Mouse (Mus musculus): ENCODE results near the gene Pou2f1. TPM values are rescaled to one million over a fixed set of nuclear protein-coding genes. Genes with fewer than 3 reads are reported as not detected.
A peak's percentile ranks its signal among the peaks of the same experiment; 100 is the strongest.
"Not testable (repeated sequence)": the region's sequence is repeated elsewhere in the genome, so short reads cannot be mapped to it uniquely, and the experiment has no call there.

Pou2f1 gene
- polyA plus RNA-seq, 1 experiment, result 10.8 TPM

DNA sequence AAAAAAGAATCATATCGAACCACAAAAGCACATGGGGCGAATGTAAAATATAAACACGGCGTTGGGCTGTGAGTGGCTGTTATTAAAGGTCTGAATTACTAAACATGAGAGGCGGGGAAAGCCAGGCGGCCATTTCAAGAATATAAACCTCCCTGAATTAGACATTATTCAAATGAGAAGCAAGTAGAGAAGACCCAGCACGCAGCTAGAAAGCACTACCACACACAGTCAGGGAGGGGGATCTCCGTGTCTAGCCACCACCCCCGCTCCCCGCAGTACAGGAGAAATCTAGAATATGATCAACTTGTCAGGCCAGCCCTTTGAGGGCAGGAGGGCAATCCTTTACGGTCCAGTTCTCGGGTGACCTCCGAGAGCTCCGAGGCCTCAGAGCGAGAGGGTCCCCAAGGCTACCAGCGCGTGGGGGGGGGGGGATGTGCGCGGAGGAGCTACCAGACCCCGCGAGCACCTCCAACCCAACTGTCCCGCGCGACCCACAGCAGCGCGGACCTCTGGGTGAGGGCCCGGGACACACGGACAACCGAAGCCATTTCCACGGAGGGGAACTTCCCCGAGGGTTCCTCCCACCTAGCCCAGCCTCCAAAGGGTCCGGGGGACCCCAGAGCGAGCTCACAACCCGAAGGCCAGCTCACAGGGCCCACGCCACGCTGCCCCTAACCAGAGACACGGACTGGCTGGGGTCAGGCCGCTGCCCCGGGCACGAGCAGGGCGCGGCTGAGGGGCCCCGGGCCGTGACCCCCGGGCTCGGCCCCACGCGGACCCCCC, 1.2 kb downstream of the Pou2f1 start:
- Histone ChIP-seq H3K36me3 (ENCODE audit: control insufficient read depth, insufficient read depth, low read length) (no peaks in the 10 kb centered on the region), H3K27me3 (replicated peaks; ENCODE audit: control insufficient read depth, insufficient read depth, low read length) (no peaks in the 10 kb centered on the region), H3K4me1 (ENCODE audit: control insufficient read depth, insufficient read depth, low read length) (peaks cover 7% of the 10 kb centered on the region), H3K27ac (ENCODE audit: insufficient read depth, low read depth, low read length) (peak overlapping the region; percentile 95), H3K4me3 (ENCODE audit: insufficient read depth, low read depth, low read length) (peak overlapping the region; percentile 96)
- TF ChIP-seq POLR2A (IDR thresholded peaks at IDR 0.05; ENCODE audit: low read depth, low read length) (no peak), CTCF (conservative IDR thresholded peaks at IDR 0.05; ENCODE audit: insufficient read depth, insufficient read length, low read depth, low read length) (no peak)
- WGBS, result 4% methylated on average over 44 of the region's 48 CpGs
- DNase-seq, result peak; percentile 86

DNA sequence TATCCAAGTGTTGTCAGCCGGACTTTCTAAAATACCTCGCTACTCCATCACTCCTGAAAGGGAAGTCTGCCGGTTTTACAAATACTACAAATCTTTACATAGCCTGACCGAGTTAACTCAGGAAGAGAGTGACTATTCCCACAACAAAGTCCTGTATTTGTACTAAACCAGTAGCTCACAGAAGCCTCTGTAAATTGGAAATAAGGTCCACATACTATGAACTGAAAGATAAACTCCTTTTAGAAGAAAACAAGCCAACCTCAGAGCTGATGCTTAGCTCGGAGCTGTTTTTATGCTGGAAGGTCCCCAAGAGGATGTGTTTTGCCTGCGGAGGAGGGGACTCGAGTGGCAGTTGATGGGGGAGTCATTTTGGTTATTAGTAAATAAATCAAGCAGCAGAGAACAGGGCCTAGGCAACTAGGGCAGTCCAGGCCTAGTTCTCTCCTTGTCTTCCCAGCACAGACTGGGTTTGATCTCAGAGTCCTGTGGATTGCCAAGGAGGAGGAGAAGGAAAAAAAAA, 1.8 kb downstream of the Pou2f1 start:
- WGBS, result 15% methylated on average over 7 of the region's 7 CpGs
- no peak for DNase-seq
- no peak overlapping the region for H3K4me3 ChIP-seq (ENCODE audit: insufficient read depth, low read depth, low read length)
- H3K4me1 ChIP-seq (ENCODE audit: control insufficient read depth, insufficient read depth, low read length), result peaks cover 12% of the 10 kb centered on the region
- peak overlapping the region; percentile 95 for H3K27ac ChIP-seq (ENCODE audit: insufficient read depth, low read depth, low read length)
- no peaks in the 10 kb centered on the region for H3K36me3 ChIP-seq (ENCODE audit: control insufficient read depth, insufficient read depth, low read length)
- no peaks in the 10 kb centered on the region for H3K27me3 ChIP-seq (replicated peaks; ENCODE audit: control insufficient read depth, insufficient read depth, low read length)
- no peak for TF ChIP-seq POLR2A (IDR thresholded peaks at IDR 0.05; ENCODE audit: low read depth, low read length)
- TF ChIP-seq CTCF (conservative IDR thresholded peaks at IDR 0.05; ENCODE audit: insufficient read depth, insufficient read length, low read depth, low read length), result no peak

DNA sequence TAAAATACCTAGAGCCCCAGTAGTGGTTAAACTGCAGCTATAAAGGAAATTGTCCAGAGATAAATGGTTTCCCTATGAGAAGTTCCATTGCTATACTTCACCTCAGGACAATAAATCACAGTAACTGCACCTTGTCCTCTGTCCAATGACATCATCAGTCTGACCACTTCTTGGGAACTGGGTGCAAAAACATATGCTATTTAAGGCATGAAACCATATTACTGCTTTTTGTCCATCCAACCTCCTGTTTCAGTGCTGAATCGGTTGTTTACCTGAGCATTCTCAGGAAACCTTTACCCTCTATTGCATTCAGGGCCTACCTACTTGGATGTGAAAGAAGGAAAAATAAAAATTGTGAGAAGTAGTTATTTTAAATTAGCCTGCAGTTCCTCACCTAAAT, 2.8 kb downstream of the Pou2f1 start:
- Histone ChIP-seq H3K27me3 (replicated peaks; ENCODE audit: control insufficient read depth, insufficient read depth, low read length) (no peaks in the 10 kb centered on the region), H3K36me3 (ENCODE audit: control insufficient read depth, insufficient read depth, low read length) (no peaks in the 10 kb centered on the region), H3K27ac (ENCODE audit: insufficient read depth, low read depth, low read length) (no peak overlapping the region), H3K4me1 (ENCODE audit: control insufficient read depth, insufficient read depth, low read length) (peaks cover 12% of the 10 kb centered on the region), H3K4me3 (ENCODE audit: insufficient read depth, low read depth, low read length) (no peak overlapping the region)
- no peak for TF ChIP-seq CTCF (conservative IDR thresholded peaks at IDR 0.05; ENCODE audit: insufficient read depth, insufficient read length, low read depth, low read length)
- no peak for TF ChIP-seq POLR2A (IDR thresholded peaks at IDR 0.05; ENCODE audit: low read depth, low read length)
- WGBS, result 52% methylated on average over 1 of the region's 1 CpGs
- DNase-seq, result peak; percentile 17

DNA sequence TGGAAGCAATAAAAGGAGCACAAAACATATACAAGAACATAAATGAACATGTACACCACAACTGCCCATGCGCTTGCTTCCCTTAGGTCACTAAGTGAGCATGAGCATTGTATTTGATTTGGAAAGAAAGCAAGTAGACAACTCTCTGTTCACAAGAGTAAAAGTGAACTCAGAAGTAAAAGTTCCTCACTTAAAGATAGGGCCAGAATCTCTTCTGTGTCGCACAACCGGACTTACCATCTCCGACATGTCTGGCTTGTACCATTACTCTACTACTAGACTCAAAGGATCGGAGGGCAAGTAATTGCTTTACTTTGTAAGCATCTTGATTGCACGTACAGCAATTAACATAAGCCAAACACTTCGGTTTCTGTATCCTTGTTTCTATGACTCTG, 6.8 kb downstream of the Pou2f1 start:
- DNase-seq, result no peak
- Histone ChIP-seq H3K36me3 (ENCODE audit: control insufficient read depth, insufficient read depth, low read length) (no peaks in the 10 kb centered on the region), H3K27ac (ENCODE audit: insufficient read depth, low read depth, low read length) (no peak overlapping the region), H3K27me3 (replicated peaks; ENCODE audit: control insufficient read depth, insufficient read depth, low read length) (no peaks in the 10 kb centered on the region), H3K4me3 (ENCODE audit: insufficient read depth, low read depth, low read length) (no peak overlapping the region), H3K4me1 (ENCODE audit: control insufficient read depth, insufficient read depth, low read length) (peaks cover 12% of the 10 kb centered on the region)
- 93% methylated on average over 7 of the region's 7 CpGs for WGBS
- TF ChIP-seq POLR2A (IDR thresholded peaks at IDR 0.05; ENCODE audit: low read depth, low read length), result no peak
- TF ChIP-seq CTCF (conservative IDR thresholded peaks at IDR 0.05; ENCODE audit: insufficient read depth, insufficient read length, low read depth, low read length), result no peak

DNA sequence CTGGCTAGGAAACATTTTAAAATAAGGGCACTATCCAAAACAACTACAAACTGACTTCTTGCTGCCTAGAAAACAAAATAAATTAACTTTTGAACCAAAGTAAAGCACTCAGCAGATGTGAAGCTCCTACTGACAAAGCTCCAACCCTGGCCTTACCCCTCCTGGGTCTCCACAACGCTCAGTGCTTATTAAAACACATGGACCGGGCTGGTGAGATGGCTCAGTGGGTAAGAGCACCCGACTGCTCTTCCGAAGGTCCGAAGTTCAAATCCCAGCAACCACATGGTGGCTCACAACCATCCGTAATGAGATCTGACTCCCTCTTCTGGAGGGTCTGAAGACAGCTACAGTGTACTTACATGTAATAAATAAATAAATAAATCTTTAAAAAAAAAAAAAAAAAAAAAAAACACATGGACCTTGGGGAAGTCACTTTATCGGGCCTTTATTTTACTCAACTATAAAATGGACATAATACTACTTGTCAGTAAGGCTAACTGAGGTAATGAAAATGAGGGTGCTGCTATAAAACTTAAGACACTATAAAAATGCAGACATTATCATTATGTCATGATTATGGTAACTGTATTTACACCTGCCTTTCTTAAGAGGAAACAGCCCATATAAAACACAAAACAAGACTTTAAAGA, 7.3 kb downstream of the Pou2f1 start:
- H3K27ac ChIP-seq (ENCODE audit: insufficient read depth, low read depth, low read length); H3K4me3 ChIP-seq (ENCODE audit: insufficient read depth, low read depth, low read length); H3K27me3 ChIP-seq (replicated peaks; ENCODE audit: control insufficient read depth, insufficient read depth, low read length); DNase-seq; H3K36me3 ChIP-seq (ENCODE audit: control insufficient read depth, insufficient read depth, low read length): not testable (repeated sequence)
- H3K4me1 ChIP-seq (ENCODE audit: control insufficient read depth, insufficient read depth, low read length), result peaks cover 12% of the 10 kb centered on the region
- WGBS, result 75% methylated on average over 7 of the region's 7 CpGs

DNA sequence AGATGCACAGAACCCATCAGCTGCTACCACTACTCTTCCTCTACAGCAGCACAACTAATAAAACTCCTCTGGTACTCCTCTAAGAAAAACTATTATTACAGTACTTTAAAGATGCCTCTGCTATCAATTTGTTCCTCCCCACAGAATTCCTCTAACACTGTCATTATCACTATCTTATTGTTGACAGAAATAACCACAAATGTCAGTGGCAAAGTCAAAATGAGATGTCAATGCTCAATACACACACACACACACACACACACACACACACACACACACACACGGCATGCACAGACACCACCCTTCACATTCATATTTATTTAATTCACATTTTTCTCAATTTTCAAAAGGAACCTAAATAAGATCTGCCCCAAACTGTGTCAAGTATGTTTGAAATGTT, 8.2 kb downstream of the Pou2f1 start:
- TF ChIP-seq CTCF (conservative IDR thresholded peaks at IDR 0.05; ENCODE audit: insufficient read depth, insufficient read length, low read depth, low read length) (no peak), POLR2A (IDR thresholded peaks at IDR 0.05; ENCODE audit: low read depth, low read length) (no peak)
- H3K27ac ChIP-seq (ENCODE audit: insufficient read depth, low read depth, low read length), result no peak overlapping the region

More for the DNA sequence above, 8.2 kb downstream of the Pou2f1 start:
- no peak for DNase-seq
- Histone ChIP-seq H3K27me3 (replicated peaks; ENCODE audit: control insufficient read depth, insufficient read depth, low read length) (no peaks in the 10 kb centered on the region), H3K4me3 (ENCODE audit: insufficient read depth, low read depth, low read length) (no peak overlapping the region), H3K4me1 (ENCODE audit: control insufficient read depth, insufficient read depth, low read length) (peaks cover 8% of the 10 kb centered on the region), H3K36me3 (ENCODE audit: control insufficient read depth, insufficient read depth, low read length) (no peaks in the 10 kb centered on the region)
- 66% methylated on average over 1 of the region's 1 CpGs for WGBS
